Mouse (Mus musculus) cerebellum, adult (tissue): ENCODE results near the gene Pole3.

Experiments used
- ATAC-seq: cut with Nextera tagmentation; 2 replicates; pipeline ENCODE4 v1.9.2; 2017; ENCODE audit warnings: mild to moderate bottlenecking, moderate library complexity, mixed read lengths; ENCODE audit not compliant: insufficient number of reproducible peaks, low FRiP score, low TSS enrichment

Gene Pole3

DNA sequence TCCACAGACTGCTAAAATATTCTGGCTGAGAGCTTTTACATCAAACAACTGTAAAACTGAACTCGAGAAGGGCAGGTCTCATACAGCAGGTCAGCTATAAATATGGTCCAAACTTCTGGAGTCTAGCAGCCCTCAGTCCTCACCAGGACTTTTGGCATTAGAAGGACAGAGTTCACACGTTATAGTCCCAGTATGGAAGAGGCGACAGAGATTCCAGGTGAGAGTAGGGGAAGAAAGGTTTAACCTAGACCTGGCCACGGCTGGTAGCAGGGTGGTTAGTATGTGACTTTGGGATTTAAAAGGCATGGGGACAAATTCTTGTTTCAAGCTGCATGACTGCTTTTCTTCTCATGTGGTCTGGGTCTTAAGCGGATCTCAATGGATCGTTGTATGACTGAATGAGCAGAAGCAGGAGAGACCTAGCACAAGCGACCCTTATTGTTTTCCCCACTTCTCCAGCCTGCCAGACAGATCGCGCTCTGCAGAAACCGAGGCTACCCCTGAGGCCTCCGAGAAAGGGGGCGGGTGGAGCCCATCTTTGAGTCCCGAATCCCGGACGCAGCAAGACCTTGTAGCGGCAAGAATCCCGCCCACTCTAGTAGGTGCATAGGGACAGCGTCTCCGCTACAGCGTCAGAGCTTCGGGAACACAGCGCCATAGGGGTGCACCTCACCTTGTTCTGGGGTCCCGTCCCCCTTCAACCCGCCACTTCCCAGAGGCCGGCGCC lies 5.6 kb downstream of the Pole3 start:
- no peak for ATAC-seq

DNA sequence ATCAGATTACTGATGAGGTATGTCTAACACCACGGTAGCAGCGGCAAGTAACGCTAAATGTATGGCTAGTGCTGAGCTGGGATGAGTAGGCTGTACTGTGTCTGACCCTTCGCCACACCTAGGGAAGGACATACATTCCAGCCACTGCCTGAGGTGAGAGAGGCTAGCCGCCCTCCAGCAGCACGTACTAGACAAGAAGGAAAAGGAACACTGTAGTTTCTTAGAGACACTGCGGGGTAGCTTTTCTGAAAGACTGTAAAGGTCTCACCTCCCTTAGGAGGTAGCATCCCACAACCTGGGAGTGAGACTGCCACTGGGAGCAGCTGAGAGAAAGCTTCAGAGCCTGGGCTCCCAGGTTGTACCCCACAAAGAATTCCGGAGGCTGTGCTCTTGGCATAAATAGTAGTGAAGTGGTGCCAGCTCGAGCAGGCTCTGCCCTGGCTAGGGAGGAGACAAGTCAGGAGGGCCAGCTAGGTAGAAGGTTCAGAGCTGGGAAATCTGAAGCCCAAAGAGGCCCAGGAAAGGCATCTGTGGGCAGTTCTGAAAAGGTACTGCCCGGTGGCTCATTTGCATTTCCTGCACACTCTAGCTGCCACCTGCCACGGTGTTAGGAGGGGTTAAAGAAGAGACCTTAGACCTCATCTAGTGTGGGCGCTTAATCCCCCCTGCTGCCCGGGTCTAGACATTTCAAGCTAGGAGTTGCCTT lies 6.3 kb downstream of the Pole3 start:
- ATAC-seq, result peak; percentile 62

DNA sequence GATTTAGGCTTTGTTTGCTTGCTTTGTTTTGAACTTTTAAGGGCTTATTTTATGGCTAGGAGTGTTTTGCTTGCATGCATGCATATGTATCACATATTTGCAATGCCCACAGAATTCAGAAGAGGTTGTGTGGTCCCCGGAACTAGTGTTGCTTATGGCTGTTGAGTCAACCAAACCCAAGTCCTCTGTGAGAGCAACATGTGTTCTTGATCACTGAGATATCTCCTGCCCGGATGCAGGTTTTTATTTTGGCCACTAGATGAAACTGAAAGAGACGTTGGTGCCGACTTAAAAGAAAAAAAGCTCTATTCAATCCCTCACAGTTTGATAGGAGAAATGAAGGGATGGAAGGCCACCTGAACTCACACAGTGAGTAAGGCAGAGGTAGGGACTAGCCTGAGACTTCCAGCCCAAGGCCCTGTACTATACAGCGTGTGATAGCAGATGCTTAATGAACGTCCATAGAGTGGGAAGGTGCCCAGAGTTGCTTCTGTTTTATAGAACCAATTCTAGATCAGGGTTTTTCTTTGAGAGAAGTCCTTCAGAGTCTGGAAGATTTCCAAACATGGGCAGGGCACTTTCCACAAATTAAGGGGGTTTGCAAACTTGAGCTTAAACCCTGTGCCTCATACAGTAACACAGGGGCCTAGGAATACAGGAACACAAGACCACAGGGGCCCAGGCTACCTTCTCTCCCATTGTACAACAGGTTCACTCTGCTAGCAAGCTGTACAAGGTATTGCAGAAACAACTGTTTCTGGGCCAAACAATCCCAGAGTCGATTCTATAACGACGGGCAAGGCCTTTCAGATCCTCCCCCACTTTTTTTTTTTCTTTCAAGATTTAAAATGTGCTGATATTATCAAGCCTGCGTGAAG lies 7.1 kb downstream of the Pole3 start:
- no peak for ATAC-seq

DNA sequence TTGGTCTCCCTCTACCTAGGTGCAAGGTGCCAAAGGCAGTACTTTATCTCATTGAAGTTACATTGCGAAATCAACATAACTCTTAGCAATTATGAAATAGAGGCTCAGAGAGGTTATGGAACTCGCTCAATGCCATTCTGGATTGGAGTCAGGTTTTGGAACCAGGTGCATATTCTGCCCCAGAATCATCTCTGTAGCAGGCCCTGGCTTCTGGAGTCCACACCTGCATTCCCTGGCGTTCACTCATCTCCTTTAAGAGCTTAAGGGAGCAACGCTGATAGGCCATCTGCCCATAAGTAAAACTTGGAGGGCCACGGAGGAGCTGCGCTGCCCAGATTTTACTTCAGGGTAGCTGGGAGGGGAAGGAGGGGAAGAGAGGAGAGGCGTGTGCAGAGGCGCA lies 7.8 kb downstream of the Pole3 start:
- ATAC-seq, result no peak

DNA sequence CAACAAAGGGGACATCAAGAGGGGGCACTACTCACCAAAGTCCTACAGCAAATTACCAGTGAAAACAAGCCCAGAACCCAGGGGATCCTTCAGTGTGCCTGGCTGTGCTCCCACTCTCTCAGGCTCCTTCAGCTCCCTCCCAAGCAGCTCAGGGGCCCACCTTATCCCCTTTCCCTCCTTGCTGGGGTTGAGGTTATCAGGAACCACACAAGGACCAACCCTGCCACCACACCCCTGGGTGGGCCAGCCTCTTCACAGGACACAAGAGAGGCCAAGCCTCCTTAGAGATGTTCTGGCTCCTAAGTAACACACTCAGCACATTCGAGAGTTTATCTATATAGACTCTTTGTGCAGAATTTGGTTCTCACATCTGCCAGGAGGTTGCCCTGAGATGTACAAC lies 8.3 kb downstream of the Pole3 start:
- ATAC-seq, result no peak

DNA sequence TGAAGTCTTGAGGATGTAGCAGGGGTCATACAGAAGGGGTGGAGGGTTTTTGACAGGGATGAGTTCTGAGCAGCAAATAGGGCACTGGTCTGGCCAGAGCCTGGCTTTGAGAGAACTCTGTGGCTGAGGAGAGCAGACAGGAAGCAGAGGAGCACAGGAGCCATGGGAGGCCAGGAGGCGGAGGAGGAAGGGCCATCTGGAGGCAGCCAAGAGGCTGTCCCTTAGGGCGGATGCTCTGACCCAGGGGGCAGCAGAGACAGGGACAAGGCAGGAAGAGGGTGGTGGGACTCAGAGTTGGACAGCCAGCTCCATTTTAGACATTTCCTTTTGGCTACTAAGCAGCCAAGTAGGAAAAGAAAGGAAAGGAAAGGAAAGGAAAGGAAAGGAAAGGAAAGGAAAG lies 8.8 kb downstream of the Pole3 start:
- ATAC-seq, result peak; percentile 65

DNA sequence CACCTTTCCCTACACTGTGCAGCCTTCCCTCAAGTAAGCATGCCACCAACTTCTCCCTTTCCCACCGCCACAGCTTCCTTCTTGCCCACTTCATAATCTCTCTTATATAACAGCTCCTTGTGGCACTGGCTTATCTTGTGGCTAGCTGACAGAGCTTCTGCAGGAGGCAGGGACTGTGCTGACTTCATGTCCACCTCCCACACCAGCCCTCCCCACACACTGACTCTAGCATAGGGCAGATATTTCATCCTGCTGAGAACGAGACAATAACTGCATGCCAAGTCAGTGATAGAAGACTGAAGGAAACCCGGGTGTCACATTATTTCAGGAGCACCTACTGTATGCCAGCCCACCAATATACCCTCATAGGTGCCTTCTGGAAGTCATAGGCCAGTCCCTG lies 9.4 kb downstream of the Pole3 start:
- ATAC-seq, result peak; percentile 18; the same call in 1 of the 2 replicates

DNA sequence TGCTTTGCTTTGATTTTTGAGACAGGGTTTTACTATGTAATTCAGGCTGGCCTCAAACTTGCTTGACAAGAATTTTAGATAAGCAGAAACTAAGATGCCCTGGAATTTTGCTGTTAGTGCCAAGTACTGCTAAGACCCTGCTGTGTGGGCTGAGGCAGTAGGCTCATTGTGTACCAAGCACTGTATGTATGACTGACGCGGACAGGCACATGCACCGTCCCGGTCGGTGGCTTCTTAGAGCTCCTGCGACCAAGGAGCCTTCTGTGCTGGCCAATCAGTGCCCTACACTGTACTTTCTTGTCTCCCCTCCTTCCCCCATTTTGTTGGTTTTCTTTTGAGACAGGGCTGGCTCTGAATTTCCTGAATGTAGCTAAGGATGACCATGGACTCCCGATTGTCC lies 9.9 kb downstream of the Pole3 start:
- ATAC-seq, result no peak

DNA sequence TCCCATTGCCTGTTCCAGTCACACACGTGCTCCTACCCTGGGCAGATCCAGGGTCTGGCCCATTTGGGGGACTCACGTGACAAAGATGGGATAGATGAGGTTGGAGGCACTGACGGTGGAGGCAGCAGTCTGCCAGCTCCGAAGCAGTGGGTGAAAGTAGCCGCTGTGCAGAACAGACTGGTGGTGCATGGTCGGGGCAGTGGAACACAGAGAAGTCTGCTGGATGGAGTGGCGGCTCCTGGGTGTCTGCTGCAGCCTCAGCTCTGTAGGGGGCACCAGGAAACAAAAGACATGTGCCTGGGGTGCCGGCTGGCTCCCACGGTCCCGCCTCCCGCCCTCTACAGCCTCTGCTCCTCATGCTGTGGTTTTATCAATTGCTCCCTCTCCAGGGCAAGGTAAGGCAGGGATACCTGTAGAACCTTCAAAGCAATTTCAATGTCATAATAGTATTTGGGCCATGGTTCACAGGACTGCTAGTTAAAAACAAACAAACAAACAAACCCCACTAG lies 10.8 kb downstream of the Pole3 start:
- no peak for ATAC-seq

DNA sequence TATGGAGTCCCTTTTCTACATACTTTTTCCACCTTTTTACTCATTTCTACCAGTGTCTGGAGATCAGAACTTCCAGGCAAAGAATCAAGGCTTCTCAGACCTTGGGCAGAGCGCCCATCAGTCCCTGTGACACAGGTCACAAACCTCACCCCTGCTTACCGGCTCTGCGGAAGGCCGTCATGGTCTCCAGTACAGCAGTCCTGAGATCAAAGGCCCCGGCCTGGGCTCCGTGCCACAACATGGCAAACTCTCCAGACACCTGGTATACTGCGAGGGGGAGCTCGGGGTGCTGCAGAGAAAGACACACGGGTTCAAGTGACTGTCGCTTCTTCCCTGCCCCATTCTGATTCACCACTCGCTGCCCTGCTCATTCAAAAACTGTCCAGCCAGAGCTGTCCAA lies 14.9 kb downstream of the Pole3 start:
- no peak for ATAC-seq

DNA sequence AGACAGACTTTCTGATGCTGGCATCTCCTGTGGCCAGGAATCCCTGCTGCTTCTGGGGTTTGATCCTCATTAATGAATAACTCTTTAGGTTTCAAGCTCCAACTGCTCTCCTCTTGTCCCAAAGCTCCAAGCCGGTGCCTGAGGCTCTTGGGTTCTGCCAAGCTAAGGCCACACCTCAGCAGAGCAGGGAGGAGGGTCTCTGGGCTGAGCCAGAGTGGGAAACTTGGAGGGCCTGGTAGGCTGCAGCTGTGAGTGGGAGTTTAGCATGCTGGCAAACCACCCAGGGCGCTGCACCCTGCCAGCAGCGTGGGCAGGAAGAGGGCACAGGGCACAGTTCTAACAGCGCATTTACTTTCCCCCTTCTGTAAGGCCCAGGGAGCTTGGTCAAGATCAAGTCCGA lies 16.0 kb downstream of the Pole3 start:
- no peak for ATAC-seq

DNA sequence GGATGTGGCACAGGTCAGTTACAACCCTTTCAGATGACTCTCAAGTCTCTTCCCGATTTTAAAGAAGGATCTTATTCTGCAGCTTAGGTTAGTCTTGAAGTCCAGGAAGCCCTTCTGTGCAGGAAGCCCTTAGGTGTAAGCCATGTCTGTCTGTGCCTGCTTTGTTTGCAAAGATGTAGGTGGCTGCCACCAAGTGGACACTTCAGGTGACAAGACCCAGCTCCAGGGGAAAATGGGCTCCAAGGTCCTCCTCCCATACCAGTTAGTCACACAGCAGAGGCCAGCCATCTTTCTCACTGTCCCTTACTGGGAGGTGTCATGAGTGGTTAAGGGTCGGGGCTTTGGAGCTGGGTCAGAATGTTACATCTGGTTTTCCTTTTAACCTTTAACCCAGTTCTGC lies 18.1 kb downstream of the Pole3 start:
- peak; percentile 65; the same call in 1 of the 2 replicates for ATAC-seq

DNA sequence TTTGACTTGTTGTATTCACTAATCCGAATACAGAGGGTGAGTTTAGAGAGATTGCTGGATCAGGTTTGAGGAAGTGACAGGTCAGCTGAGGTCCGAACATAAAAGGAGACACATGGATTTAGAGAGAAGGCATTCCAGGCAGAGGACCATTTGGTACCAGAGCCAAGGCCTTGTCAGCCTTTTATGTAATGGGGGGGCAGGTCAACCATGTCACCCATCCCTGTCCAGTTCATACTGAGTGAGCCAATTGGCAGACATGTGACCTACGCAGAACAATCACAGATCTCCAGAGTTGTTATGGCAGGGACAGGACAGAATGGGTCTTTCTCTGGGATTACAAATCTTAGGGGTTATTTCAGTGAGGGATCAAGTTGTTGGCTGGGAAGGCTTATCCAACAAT lies 18.9 kb downstream of the Pole3 start:
- no peak for ATAC-seq

DNA sequence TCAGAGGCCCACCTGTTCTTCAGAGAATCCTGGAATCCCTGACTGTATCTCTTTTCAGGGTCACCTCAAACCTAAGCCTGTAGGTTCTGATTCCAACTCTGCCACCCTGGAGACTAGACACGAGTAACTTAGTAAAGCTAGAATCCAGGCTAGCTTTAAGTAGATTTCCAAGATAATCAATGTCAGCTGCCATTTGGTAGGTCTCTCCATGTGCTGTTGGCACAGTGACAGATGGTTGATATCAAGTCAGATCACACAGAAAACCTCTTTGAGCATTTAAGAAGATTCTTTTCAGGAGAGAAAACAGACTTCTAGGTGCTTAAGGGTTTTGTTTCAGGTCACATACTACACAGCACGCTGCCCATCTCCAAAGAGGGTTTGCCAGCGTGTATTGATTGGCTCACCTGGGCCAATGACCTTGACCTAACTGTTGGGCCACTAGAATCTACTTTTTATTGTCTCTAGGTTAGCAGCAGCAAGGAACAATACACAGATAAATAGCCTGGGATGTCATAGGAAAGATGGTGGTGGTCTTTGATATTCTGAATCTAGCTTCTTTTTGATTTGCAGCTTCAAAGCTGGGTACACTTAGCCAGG lies 21.4 kb downstream of the Pole3 start, which contains the start of gene Hdhd3:
TSS of gene Hdhd3 (minus strand) at position 94 of the 597 bp plus-strand sequence.
- ATAC-seq, result no peak

DNA sequence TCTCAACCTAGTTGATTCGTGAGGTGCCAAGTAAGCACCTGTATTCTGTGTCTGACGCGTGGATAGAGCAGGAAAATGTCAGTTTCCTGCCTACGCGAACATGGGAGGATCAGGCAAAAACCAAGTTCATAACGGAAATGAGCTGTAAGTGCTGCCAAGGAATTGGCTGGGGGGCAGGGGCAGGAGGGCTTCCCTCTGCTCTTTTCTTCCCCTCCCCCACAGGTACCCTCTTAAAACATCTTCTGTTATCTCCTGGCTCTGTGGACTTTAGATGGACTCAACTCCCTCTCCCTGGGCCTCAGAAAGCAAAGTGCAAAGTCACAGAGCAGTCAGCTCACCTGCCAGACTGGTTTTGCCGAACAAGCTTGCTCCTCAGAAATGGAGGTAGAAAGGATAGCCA lies 21.9 kb downstream of the Pole3 start:
- ATAC-seq, result no peak

DNA sequence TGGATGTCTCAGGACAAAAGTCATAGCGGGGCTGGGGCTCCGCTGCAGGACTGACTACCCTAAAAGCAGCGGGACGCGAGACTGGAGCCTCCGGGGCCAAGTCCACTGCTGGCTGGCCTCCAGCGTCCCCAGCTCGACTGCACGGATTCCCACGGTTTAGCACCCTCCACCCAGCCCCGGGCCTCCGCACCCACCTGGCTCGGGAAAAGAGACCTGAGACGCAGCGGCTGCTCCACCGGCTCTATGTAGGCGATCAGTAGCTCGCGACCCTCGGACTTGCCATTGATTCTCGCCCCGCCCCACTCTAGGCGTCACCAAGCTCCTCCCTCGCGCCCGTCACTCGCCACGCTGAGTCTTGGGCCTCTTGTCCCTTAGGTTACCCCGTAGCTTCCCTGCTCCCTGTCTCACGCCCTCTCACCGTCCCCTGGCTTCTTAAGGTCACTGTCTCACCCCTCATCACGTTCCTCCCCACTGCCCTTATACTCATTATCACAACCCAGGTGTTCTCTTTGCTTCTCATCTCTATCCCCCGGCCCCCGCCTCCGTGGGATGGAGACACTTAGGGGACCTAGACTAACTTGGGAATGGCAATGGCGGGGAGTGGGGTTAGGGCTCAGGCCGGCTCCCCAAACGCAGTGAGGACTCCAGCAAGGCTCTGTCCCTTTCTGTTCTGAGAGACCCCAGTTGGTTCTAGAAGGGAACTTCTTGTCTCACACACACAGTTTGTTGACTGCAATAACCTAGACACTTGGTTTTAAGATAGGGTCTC lies 22.7 kb downstream of the Pole3 start:
- peak; percentile 91 for ATAC-seq

DNA sequence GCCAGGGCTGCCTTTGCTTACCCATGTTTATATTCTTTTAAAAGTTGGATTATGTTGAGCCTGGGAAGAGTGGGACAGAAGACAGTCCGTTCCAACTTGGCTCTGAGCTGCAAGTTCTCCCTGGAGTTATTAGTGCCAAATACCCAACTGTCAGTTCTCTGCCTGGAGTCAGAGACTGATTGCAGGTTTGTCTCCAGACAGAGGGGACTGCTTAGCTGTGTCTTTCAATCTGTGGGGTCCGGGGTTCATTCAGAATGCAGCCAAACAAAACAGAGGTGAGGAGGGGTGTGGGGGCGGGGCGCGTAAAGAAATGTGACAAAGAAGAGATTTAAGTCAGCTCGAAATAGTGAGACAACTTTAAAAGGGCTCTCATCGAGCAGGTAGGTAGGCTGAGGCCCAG lies 23.3 kb downstream of the Pole3 start:
- ATAC-seq, result no peak; the same call in 1 of the 2 replicates

DNA sequence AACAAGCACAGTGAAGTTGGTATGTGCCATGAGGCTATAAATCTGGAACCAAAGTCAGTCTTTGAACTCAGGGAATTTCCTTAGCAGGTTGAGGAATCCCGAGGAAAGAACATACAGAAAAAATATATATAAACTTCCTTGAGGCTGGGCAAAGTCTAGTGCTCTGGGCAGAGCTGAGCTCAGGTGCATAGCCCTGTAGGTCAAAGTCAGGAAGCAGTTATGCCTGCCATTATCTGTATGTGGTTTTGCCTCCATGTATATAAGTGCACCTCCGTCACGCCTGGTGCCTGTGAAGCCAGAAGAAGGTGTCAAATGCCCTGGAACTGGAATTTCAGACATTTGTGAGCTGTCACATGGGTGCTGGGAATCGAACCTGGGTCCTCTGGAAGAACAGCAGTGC lies 24.1 kb downstream of the Pole3 start:
- ATAC-seq, result no peak

DNA sequence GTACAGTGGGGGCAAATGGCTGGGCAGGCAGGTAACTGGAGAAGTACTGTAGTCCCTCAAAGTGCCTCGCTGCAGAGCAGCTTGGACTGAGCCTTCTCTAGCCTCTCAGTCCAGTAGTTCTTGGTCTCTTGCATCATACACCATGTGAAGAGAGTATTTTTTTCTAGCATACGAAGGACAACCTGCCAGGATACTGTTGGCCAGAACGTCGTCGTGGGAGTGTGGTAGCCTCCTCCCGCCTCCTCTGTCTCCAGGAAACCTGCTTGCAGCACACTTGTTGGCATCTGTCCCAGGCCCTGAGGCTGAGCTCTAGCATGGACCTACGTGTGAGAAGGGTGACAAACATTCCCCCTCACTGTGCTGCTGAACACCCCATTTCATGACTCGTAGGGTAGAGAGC lies 28.1 kb downstream of the Pole3 start:
- no peak for ATAC-seq

DNA sequence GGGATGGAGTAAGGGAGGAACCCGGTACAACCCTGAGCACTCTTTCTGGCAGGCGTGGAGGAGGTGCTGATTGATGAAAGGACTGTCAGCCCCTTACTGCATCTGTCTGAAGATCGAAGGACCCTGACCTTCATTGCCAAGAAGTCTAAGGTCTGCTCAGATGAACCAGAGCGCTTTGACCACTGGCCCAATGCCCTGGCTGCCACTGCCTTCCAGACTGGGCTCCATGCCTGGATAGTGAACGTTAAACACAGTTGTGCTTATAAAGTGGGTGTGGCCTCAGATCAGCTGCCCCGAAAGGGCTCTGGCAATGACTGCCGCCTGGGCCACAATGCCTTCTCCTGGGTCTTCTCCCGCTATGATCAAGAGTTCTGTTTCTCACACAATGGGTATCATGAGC lies 28.9 kb downstream of the Pole3 start:
- ATAC-seq, result no peak
